Mouse (Mus musculus): Measurements from ENCODE around the gene Dync1i1. TPM values are rescaled to one million over a fixed set of nuclear protein-coding genes. Genes with fewer than 3 reads are reported as not detected.

Dync1i1 gene
- total and polyA plus RNA-seq, 3 experiments = 0.41 to 0.43 (median 0.42) TPM

- TF ChIP-seq CTCF (IDR thresholded peaks at IDR 0.05) = no peak
- no peak for TF ChIP-seq POLR2A (IDR thresholded peaks at IDR 0.05; ENCODE audit: insufficient read depth, low read depth, low read length)
- TF ChIP-seq EP300 (IDR thresholded peaks at IDR 0.05; ENCODE audit: insufficient read depth, low read depth, low read length) = no peak
- no peak overlapping the region for H3K4me3 ChIP-seq
- no peak overlapping the region for H3K27ac ChIP-seq
- intact Hi-C loops (cut with DNase I) = loop anchor here (1.0 kb wide), 1 partner anchor 158 kb away; no protein-coding TSS in a partner anchor
- no peaks in the 10 kb centered on the region for H3K4me1 ChIP-seq (ENCODE audit: control insufficient read depth, insufficient read depth, low read length)
- no peaks in the 10 kb centered on the region for H3K27me3 ChIP-seq (ENCODE audit: control insufficient read depth, insufficient read depth, low read length)
- H3K9ac ChIP-seq (ENCODE audit: low read depth, low read length) = no peak overlapping the region
- no peaks in the 10 kb centered on the region for H3K79me2 ChIP-seq (replicated peaks; ENCODE audit: control insufficient read depth, insufficient read depth, low read length)
- DNase-seq = peak in 1 of 2 experiments; percentile 19
- H3K36me3 ChIP-seq (ENCODE audit: control insufficient read depth, insufficient read depth, low read length) = no peaks in the 10 kb centered on the region
- 58% methylated on average over 11 of the region's 11 CpGs for WGBS
Observed at GRCm38 (mm10) chr6:5802840-5803491, 77.5 kb downstream of the Dync1i1 start.

- Histone ChIP-seq H3K27me3 (ENCODE audit: control insufficient read depth, insufficient read depth, low read length) (no peaks in the 10 kb centered on the region), H3K4me3 (no peak overlapping the region), H3K79me2 (replicated peaks; ENCODE audit: control insufficient read depth, insufficient read depth, low read length) (no peaks in the 10 kb centered on the region), H3K9ac (ENCODE audit: low read depth, low read length) (no peak overlapping the region), H3K4me1 (ENCODE audit: control insufficient read depth, insufficient read depth, low read length) (peaks cover under 1% of the 10 kb centered on the region; the same call in 1 of the 2 replicates), H3K36me3 (ENCODE audit: control insufficient read depth, insufficient read depth, low read length) (no peaks in the 10 kb centered on the region), H3K27ac (no peak overlapping the region)
- intact Hi-C loops (cut with DNase I) = no loop called here
- no peak for TF ChIP-seq EP300 (IDR thresholded peaks at IDR 0.05; ENCODE audit: insufficient read depth, low read depth, low read length)
- no peak for TF ChIP-seq CTCF (IDR thresholded peaks at IDR 0.05)
- TF ChIP-seq POLR2A (IDR thresholded peaks at IDR 0.05; ENCODE audit: insufficient read depth, low read depth, low read length) = no peak
- WGBS = 46% methylated on average over 3 of the region's 3 CpGs
- no peak for DNase-seq
Observed at GRCm38 (mm10) chr6:5808008-5808421, 82.6 kb downstream of the Dync1i1 start.

- H3K9ac ChIP-seq (ENCODE audit: low read depth, low read length) = no peak overlapping the region
- 40% methylated on average over 1 of the region's 1 CpGs for WGBS
- H3K4me1 ChIP-seq (ENCODE audit: control insufficient read depth, insufficient read depth, low read length) = peaks cover 1% of the 10 kb centered on the region; the same call in 1 of the 2 replicates
- TF ChIP-seq CTCF (IDR thresholded peaks at IDR 0.05) = no peak
- no peak for TF ChIP-seq POLR2A (IDR thresholded peaks at IDR 0.05; ENCODE audit: insufficient read depth, low read depth, low read length)
- no peak for TF ChIP-seq EP300 (IDR thresholded peaks at IDR 0.05; ENCODE audit: insufficient read depth, low read depth, low read length)
- H3K79me2 ChIP-seq (replicated peaks; ENCODE audit: control insufficient read depth, insufficient read depth, low read length) = no peaks in the 10 kb centered on the region
- no peaks in the 10 kb centered on the region for H3K36me3 ChIP-seq (ENCODE audit: control insufficient read depth, insufficient read depth, low read length)
- H3K27ac ChIP-seq = no peak overlapping the region
- no peak for DNase-seq
- H3K4me3 ChIP-seq = no peak overlapping the region
- intact Hi-C loops (cut with DNase I) = no loop called here
- no peaks in the 10 kb centered on the region for H3K27me3 ChIP-seq (ENCODE audit: control insufficient read depth, insufficient read depth, low read length)
Observed at GRCm38 (mm10) chr6:5812076-5812475, 86.6 kb downstream of the Dync1i1 start.

GRCm38 (mm10) chr6:5819674-5820073 is 94.2 kb downstream of the Dync1i1 start:
- Histone ChIP-seq H3K4me1 (ENCODE audit: control insufficient read depth, insufficient read depth, low read length) (no peaks in the 10 kb centered on the region), H3K4me3 (no peak overlapping the region), H3K79me2 (replicated peaks; ENCODE audit: control insufficient read depth, insufficient read depth, low read length) (no peaks in the 10 kb centered on the region), H3K27ac (no peak overlapping the region), H3K9ac (ENCODE audit: low read depth, low read length) (no peak overlapping the region), H3K36me3 (ENCODE audit: control insufficient read depth, insufficient read depth, low read length) (no peaks in the 10 kb centered on the region), H3K27me3 (ENCODE audit: control insufficient read depth, insufficient read depth, low read length) (no peaks in the 10 kb centered on the region)
- intact Hi-C loops (cut with DNase I) = no loop called here
- TF ChIP-seq POLR2A (IDR thresholded peaks at IDR 0.05; ENCODE audit: insufficient read depth, low read depth, low read length) (no peak), EP300 (IDR thresholded peaks at IDR 0.05; ENCODE audit: insufficient read depth, low read depth, low read length) (no peak), CTCF (IDR thresholded peaks at IDR 0.05) (no peak)
- WGBS = 78% methylated on average over 3 of the region's 3 CpGs
- no peak for DNase-seq

DNA sequence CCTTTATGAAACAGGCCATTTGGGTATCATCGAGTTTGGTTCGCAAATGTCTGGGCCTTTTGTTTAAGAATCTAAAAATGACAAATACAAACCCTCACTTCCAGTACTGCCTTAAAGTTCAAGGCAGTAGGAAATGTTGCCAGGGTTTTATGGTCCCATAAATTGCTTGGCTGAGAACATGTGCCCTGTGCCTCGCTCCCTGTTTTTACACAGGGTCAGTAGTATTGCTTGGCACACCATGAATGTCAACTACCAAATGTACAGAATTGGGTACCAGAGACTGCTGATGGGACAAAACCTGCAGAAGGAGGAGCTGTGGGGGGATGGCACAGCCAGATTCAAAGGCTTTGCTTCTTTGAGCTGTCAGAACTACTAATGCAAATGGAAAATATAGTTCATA is 100.0 kb downstream of the Dync1i1 start:
- Histone ChIP-seq H3K4me1 (ENCODE audit: control insufficient read depth, insufficient read depth, low read length) (no peaks in the 10 kb centered on the region), H3K27ac (no peak overlapping the region), H3K36me3 (ENCODE audit: control insufficient read depth, insufficient read depth, low read length) (no peaks in the 10 kb centered on the region), H3K9ac (ENCODE audit: low read depth, low read length) (no peak overlapping the region), H3K79me2 (replicated peaks; ENCODE audit: control insufficient read depth, insufficient read depth, low read length) (no peaks in the 10 kb centered on the region), H3K4me3 (no peak overlapping the region), H3K27me3 (ENCODE audit: control insufficient read depth, insufficient read depth, low read length) (no peaks in the 10 kb centered on the region)
- WGBS = 95% methylated on average over 3 of the region's 3 CpGs
- DNase-seq = no peak
- intact Hi-C loops (cut with DNase I) = no loop called here
- no peak for TF ChIP-seq EP300 (IDR thresholded peaks at IDR 0.05; ENCODE audit: insufficient read depth, low read depth, low read length)
- no peak for TF ChIP-seq CTCF (IDR thresholded peaks at IDR 0.05)
- TF ChIP-seq POLR2A (IDR thresholded peaks at IDR 0.05; ENCODE audit: insufficient read depth, low read depth, low read length) = no peak

GRCm38 (mm10) chr6:5827064-5827463 is 101.6 kb downstream of the Dync1i1 start:
- Histone ChIP-seq H3K27me3 (ENCODE audit: control insufficient read depth, insufficient read depth, low read length) (no peaks in the 10 kb centered on the region), H3K4me1 (ENCODE audit: control insufficient read depth, insufficient read depth, low read length) (no peaks in the 10 kb centered on the region), H3K9ac (ENCODE audit: low read depth, low read length) (no peak overlapping the region), H3K4me3 (no peak overlapping the region), H3K36me3 (ENCODE audit: control insufficient read depth, insufficient read depth, low read length) (no peaks in the 10 kb centered on the region), H3K27ac (no peak overlapping the region), H3K79me2 (replicated peaks; ENCODE audit: control insufficient read depth, insufficient read depth, low read length) (no peaks in the 10 kb centered on the region)
- intact Hi-C loops (cut with DNase I) = no loop called here
- DNase-seq = no peak
- WGBS = 64% methylated on average over 4 of the region's 4 CpGs
- TF ChIP-seq EP300 (IDR thresholded peaks at IDR 0.05; ENCODE audit: insufficient read depth, low read depth, low read length) (no peak), CTCF (IDR thresholded peaks at IDR 0.05) (0 out of 2 replicates have a peak, but pooled peaks have one; percentile 2)
